Mouse (Mus musculus) embryonic facial prominence, embryonic 12.5 days (tissue): ENCODE data around the gene St6galnac6. TPM values are rescaled to one million over a fixed set of nuclear protein-coding genes. Genes with fewer than 3 reads are reported as not detected.

Source experiments
- ATAC-seq: fragments of 200-750 bp; cut with Nextera tagmentation; 2 replicates; pipeline ENCODE4 v1.8.0; 2017; ENCODE audit not compliant: insufficient number of reproducible peaks, insufficient read depth, low FRiP score, low TSS enrichment
- H3K27ac ChIP-seq: fragments of 300-500 bp; sonication (generic); 2 replicates; pipeline ENCODE4 v1.5.1; 2016; ENCODE audit warnings: mild to moderate bottlenecking
- H3K27me3 ChIP-seq: fragments of 300-500 bp; sonication (generic); 2 replicates; pipeline ENCODE4 v1.6.1; 2016; ENCODE audit warnings: mild to moderate bottlenecking, moderate library complexity
- H3K36me3 ChIP-seq: fragments of 300-500 bp; sonication (generic); 2 replicates; pipeline ENCODE4 v1.6.1; 2016; ENCODE audit warnings: mild to moderate bottlenecking
- H3K4me1 ChIP-seq: fragments of 300-500 bp; sonication (generic); 2 replicates; pipeline ENCODE4 v1.6.1; 2016
- H3K4me2 ChIP-seq: fragments of 300-500 bp; sonication (generic); replicated peaks from 2 replicates; pipeline ENCODE4 v1.6.1; 2016; ENCODE audit warnings: mild to moderate bottlenecking, moderate library complexity
- H3K4me3 ChIP-seq: fragments of 300-500 bp; sonication (generic); 2 replicates; pipeline ENCODE4 v1.5.1; 2016; ENCODE audit warnings: mild to moderate bottlenecking
- H3K9ac ChIP-seq: fragments of 300-500 bp; sonication (generic); 2 replicates; pipeline ENCODE4 v1.6.1; 2016; ENCODE audit warnings: mild to moderate bottlenecking, moderate library complexity
- H3K9me3 ChIP-seq: fragments of 300-500 bp; sonication (generic); 2 replicates; pipeline ENCODE4 v1.6.1; 2016; ENCODE audit warnings: mild to moderate bottlenecking, moderate library complexity
- WGBS: fragments of 180-500 bp; shearing (Covaris S2); methylation state at CpG from one replicate; pipeline ENCODE4 v1.1.7; 2016; 5-methylcytosine and 5-hydroxymethylcytosine counted together
- polyA plus RNA-seq: library from polyadenylated mRNA; unstranded; fragments of >200 nt; fragmentation: Nextera tagmentation; extraction: Ambion mirVana; gene quantifications from 2 replicates; pipeline ENCODE4 v1.2.1, GENCODE M21; 2016

St6galnac6 gene
- polyA plus RNA-seq, 1 experiment from 2014 or later: 26.4 TPM

DNA sequence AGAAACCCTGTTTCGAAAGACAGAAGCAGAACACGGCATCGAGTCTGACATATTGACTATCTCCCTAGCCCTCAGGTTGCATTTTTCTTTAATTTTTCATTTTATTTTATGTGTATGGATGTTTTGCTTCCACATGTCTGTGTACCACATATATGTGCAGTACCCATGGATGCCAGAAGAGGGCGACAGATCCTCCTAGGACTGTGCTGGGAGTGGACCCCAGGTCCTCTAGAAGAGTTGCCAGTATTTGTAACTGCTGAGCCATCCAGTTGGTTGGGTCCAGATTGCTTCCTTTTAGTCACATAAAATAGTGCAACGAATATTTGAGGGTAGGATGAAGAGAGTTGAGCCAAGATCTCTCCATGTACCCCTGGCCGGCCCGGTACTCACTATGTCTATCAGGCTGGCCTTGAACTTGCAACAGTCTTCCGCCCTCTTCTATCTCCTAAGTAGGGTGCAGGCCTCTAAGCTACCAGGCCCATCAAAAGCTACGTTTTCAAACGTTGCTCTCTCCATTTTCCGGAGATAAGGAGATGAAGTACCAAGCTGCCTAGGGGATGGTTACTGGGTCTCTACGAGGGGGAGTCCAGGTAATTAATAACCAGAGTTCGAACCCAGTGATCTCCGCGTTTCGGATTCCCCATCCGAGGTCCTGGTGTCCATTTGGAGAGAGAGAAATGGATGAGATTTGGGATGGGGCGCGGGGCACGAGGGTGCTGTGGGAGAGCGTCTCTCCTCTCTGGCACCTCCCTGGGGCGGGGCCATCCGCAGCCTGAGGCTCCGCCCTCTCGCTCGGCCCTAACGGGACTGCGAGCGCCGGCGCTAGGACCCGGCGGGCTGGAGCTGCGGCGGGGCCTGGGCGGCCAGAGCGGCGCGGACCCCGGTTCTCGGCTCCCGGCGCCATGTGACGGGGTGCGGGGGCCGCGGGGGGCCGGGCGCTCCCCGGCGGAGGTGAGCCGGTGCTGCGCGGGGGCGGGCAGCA, 6.9 kb downstream of the St6galnac6 start:
- H3K4me3 ChIP-seq: peak overlapping the region; percentile 77
- H3K27me3 ChIP-seq: no peaks in the 10 kb centered on the region
- no peaks in the 10 kb centered on the region for H3K36me3 ChIP-seq
- peak overlapping the region; percentile 69 for H3K9ac ChIP-seq
- peak; percentile 65; the same call in 1 of the 2 replicates for ATAC-seq
- peak overlapping the region; percentile 80 for H3K4me2 ChIP-seq
- peak overlapping the region; percentile 30 for H3K27ac ChIP-seq
- WGBS: 11% methylated on average over 52 of the region's 55 CpGs
- no peaks in the 10 kb centered on the region for H3K9me3 ChIP-seq
- peaks cover 42% of the 10 kb centered on the region for H3K4me1 ChIP-seq

- no peaks in the 10 kb centered on the region for H3K9me3 ChIP-seq
- no peaks in the 10 kb centered on the region for H3K27me3 ChIP-seq
- 0 out of 2 replicates have a peak, but pooled peaks cover 4% of the 10 kb centered on the region for H3K36me3 ChIP-seq
- peak overlapping the region; percentile 77 for H3K4me3 ChIP-seq
- 5% methylated on average over 34 of the region's 34 CpGs for WGBS
- peak overlapping the region; percentile 30 for H3K27ac ChIP-seq
- H3K4me2 ChIP-seq: peak overlapping the region; percentile 80
- H3K4me1 ChIP-seq: peaks cover 33% of the 10 kb centered on the region
- ATAC-seq: peak; percentile 48; the same call in 1 of the 2 replicates
- H3K9ac ChIP-seq: peak overlapping the region; percentile 69
Observed at GRCm38 (mm10) chr2:32607262-32607947, 7.9 kb downstream of the St6galnac6 start.

GRCm38 (mm10) chr2:32608141-32608777, 8.8 kb downstream of the St6galnac6 start:
- H3K9ac ChIP-seq: no peak overlapping the region
- H3K4me3 ChIP-seq: peak overlapping the region; percentile 77
- WGBS: 8% methylated on average over 25 of the region's 25 CpGs
- 0 out of 2 replicates have a peak, but pooled peaks cover 11% of the 10 kb centered on the region for H3K36me3 ChIP-seq
- no peaks in the 10 kb centered on the region for H3K9me3 ChIP-seq
- H3K27me3 ChIP-seq: no peaks in the 10 kb centered on the region
- H3K4me1 ChIP-seq: peaks cover 31% of the 10 kb centered on the region
- ATAC-seq: no peak
- H3K4me2 ChIP-seq: peak overlapping the region; percentile 80
- peak overlapping the region; percentile 46; the same call in 1 of the 2 replicates for H3K27ac ChIP-seq

DNA sequence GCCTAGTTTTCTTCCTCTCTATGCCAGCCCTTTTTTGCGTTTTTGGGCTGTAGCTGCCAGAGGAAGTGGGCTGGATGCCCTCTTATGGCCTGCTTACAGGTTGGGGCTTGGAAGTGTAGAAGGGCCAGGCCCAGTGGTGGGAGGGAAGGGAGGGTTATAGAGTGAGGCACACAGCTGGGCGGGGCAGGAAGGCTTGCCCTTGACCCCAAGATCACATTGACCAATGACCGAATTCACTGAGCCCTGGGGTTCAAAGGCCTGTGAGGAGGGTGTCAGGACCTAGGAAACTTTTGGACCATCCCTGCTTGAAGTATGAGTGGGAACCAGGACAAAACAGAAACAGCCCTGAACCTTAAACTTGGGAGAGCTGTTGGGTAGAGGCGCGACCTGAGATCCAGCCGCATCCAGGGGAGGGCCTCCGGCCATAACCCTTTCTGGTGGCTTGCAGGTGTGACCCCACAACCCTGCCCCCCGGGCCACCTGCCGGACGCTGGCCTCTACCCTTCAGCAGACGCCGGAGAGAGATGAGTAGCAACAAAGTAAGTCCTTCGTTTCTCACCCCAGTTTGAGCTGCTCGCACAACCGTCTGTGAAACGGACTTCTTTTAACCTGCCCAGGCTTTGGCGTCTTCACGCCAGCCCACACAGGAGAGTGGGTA, 9.4 kb downstream of the St6galnac6 start:
- 42% methylated on average over 18 of the region's 18 CpGs for WGBS

GRCm38 (mm10) chr2:32610610-32611229, 11.2 kb downstream of the St6galnac6 start:
- Histone ChIP-seq H3K4me2 (peak overlapping the region; percentile 51), H3K27ac (0 out of 2 replicates have a peak overlapping the region, but pooled peaks have one; percentile 17), H3K4me1 (peaks cover 31% of the 10 kb centered on the region), H3K27me3 (no peaks in the 10 kb centered on the region), H3K36me3 (peaks cover 28% of the 10 kb centered on the region), H3K4me3 (peak overlapping the region; percentile 36), H3K9me3 (no peaks in the 10 kb centered on the region), H3K9ac (no peak overlapping the region)
- WGBS: 15% methylated on average over 23 of the region's 23 CpGs
- ATAC-seq: no peak

More for the DNA sequence above, 9.4 kb downstream of the St6galnac6 start:
- Histone ChIP-seq H3K4me2 (peak overlapping the region; percentile 80), H3K27me3 (no peaks in the 10 kb centered on the region), H3K9me3 (no peaks in the 10 kb centered on the region), H3K9ac (no peak overlapping the region), H3K4me1 (peaks cover 31% of the 10 kb centered on the region), H3K36me3 (0 out of 2 replicates have a peak, but pooled peaks cover 14% of the 10 kb centered on the region), H3K4me3 (peak overlapping the region; percentile 77), H3K27ac (peak overlapping the region; percentile 46; the same call in 1 of the 2 replicates)
- no peak for ATAC-seq

DNA sequence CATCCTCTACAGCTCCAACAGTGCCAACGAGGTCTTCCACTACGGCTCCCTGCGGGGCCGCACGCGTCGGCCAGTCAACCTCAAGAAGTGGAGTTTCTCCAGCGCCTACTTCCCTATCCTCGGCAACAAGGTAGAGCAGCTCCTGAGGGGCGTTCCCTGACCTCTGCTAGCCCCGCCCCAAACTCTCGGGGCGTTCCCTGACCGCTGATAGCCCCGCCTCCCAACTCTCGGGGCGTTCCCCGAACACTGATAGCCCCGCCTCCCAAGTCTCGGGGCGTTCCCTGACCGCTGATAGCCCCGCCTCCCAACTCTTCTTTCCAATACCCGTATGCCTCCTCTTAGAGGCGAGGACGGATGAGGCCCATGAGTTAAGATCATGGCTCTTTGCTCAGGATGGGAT, 12.8 kb downstream of the St6galnac6 start:
- no peak overlapping the region for H3K9ac ChIP-seq
- H3K4me1 ChIP-seq: peaks cover 29% of the 10 kb centered on the region
- H3K4me2 ChIP-seq: no peak overlapping the region
- no peaks in the 10 kb centered on the region for H3K27me3 ChIP-seq
- H3K4me3 ChIP-seq: no peak overlapping the region
- H3K36me3 ChIP-seq: peaks cover 36% of the 10 kb centered on the region
- ATAC-seq: no peak
- no peaks in the 10 kb centered on the region for H3K9me3 ChIP-seq
- no peak overlapping the region for H3K27ac ChIP-seq
- WGBS: 70% methylated on average over 26 of the region's 26 CpGs

DNA sequence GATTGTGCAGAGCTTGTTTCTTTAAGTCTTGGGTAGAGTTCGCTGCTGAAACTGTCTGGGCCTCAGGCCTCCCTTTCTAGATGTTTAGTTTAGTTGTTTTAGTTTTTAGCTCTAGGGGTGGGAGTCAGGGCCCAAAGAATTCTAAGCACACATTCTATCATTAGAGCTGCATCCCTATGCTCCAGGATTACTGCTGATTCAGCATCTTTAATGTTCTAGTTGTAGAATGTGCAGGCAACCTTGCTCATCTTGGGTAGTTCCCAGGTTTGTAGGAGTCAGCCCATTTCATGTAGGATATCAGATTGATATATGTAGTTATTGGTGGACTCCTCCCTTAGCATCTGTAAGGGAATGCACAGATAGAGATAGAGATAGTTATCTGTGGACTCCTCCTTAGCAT, 17.6 kb downstream of the St6galnac6 start:
- Histone ChIP-seq H3K27ac (no peak overlapping the region), H3K9me3 (no peaks in the 10 kb centered on the region), H3K9ac (no peak overlapping the region), H3K4me3 (no peak overlapping the region), H3K27me3 (no peaks in the 10 kb centered on the region), H3K36me3 (peaks cover 54% of the 10 kb centered on the region), H3K4me2 (no peak overlapping the region), H3K4me1 (peaks cover 39% of the 10 kb centered on the region)
- ATAC-seq: no peak
- 97% methylated on average over 1 of the region's 1 CpGs for WGBS

DNA sequence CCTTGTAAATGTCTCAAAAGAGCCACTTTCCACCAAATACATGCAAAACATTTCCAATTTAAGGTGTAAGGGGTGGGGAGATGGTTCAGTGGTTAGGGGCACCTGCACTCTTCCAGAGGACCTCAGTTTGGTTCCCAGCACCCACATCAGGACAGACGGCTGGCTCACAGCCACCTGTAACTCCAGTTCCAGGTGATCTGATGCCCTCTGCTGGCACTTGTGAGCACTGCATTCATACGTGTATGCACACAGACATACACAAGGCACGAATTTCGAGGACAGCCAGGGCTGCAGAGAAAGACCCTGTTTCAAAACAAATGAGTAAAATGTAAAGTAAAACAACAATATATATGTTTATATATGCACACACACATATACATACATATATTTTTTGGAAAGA, 18.1 kb downstream of the St6galnac6 start:
- no peaks in the 10 kb centered on the region for H3K9me3 ChIP-seq
- ATAC-seq: no peak
- no peak overlapping the region for H3K9ac ChIP-seq
- H3K4me2 ChIP-seq: no peak overlapping the region
- no peak overlapping the region for H3K4me3 ChIP-seq
- 93% methylated on average over 4 of the region's 4 CpGs for WGBS
- H3K4me1 ChIP-seq: peaks cover 42% of the 10 kb centered on the region
- H3K36me3 ChIP-seq: peaks cover 50% of the 10 kb centered on the region
- H3K27ac ChIP-seq: no peak overlapping the region
- H3K27me3 ChIP-seq: no peaks in the 10 kb centered on the region

DNA sequence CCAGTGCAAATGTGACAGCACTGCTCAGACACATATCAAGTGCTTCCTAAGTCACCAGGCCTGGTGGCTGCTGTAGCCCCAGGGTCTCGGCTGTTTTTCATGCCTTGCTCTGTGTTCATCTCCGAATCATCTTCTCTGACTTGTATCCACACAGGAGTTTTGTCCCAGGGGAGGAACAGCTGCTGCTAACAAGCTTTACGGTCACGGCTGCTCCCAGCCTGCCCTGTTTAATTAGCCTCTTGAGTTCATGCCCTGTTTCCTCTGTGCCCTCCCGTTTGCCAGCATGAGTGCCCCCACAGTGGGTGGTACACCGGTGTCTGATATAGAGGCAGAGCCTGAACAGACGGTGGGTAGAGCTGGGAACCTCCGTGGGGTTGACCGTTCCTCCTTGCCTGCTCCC, 18.5 kb downstream of the St6galnac6 start:
- WGBS: 61% methylated on average over 9 of the region's 9 CpGs
- Histone ChIP-seq H3K27me3 (no peaks in the 10 kb centered on the region), H3K4me2 (no peak overlapping the region), H3K4me3 (no peak overlapping the region), H3K9me3 (no peaks in the 10 kb centered on the region), H3K36me3 (peaks cover 46% of the 10 kb centered on the region), H3K4me1 (peaks cover 42% of the 10 kb centered on the region), H3K27ac (no peak overlapping the region), H3K9ac (no peak overlapping the region)
- ATAC-seq: no peak

DNA sequence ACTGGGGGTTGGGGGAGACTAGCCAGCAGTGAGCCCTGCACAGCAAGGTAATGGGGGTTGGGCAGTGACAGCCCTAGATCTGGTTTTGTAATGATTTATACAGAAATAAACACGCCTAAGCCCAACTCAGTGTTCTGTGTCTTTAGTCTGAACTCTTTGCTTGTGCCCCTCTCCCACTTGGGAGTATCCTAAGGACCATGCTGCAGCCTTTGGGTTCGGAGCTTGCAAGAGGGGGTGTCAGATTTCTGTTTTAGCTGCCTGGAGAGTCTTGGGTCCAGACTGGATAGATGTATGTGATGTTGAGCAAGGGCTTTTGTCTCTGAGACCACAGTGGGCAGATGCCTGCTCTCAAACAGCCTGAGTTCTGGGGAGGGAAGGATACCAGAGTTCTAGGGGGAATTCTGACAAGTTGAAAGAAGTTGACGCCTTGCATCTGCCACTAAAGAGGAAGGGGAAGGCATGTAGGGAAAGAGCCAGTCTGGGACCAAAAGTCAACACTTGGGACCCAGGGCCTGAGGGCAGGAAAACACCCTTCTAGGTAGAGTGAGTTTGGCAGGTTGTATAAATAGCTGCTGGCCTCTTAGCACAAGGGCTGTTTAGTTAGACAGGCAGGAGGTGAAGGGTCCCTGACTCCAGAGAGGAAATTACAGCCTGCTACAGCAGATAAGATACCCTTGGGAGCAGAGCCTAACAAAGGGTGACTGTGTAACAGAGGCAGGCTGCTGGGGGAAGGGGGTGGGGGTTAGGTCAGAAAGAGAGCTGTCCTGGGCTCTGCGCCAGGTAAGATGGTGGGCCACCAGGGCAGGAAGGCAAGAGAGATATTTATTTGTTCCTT, 21.4 kb downstream of the St6galnac6 start:
- peaks cover 59% of the 10 kb centered on the region for H3K4me1 ChIP-seq
- peak overlapping the region; percentile 26 for H3K4me2 ChIP-seq
- H3K9me3 ChIP-seq: no peaks in the 10 kb centered on the region
- no peaks in the 10 kb centered on the region for H3K27me3 ChIP-seq
- H3K4me3 ChIP-seq: no peak overlapping the region
- 18% methylated on average over 4 of the region's 4 CpGs for WGBS
- peak overlapping the region; percentile 92 for H3K27ac ChIP-seq
- ATAC-seq: peak; percentile 68
- peaks cover 27% of the 10 kb centered on the region for H3K36me3 ChIP-seq
- 0 out of 2 replicates have a peak overlapping the region, but pooled peaks have one; percentile 24 for H3K9ac ChIP-seq
